Mouse (Mus musculus): ENCODE measurements around the gene Frmd3. TPM values are rescaled to one million over a fixed set of nuclear protein-coding genes. Genes with fewer than 3 reads are reported as not detected.

The Frmd3 gene
- polyA plus RNA-seq, 1 experiment from 2014 or later = 0.58 TPM

- Histone ChIP-seq H3K4me3 (no peak overlapping the region), H3K27me3 (ENCODE audit: insufficient read depth, poor library complexity, severe bottlenecking) (no peaks in the 10 kb centered on the region), H3K9me3 (no peaks in the 10 kb centered on the region), H3K36me3 (no peaks in the 10 kb centered on the region), H3K4me1 (no peaks in the 10 kb centered on the region), H3K27ac (no peak overlapping the region)
- no peak for DNase-seq (ENCODE audit: low spot score)
- 33% methylated on average over 3 of the region's 3 CpGs for WGBS
Measured at GRCm38 (mm10) chr4:74222360-74222759, 209.1 kb downstream of the Frmd3 start.

GRCm38 (mm10) chr4:74224210-74224609, 211.0 kb downstream of the Frmd3 start:
- no peaks in the 10 kb centered on the region for H3K36me3 ChIP-seq
- H3K27me3 ChIP-seq (ENCODE audit: insufficient read depth, poor library complexity, severe bottlenecking) = no peaks in the 10 kb centered on the region
- H3K4me3 ChIP-seq = no peak overlapping the region
- H3K27ac ChIP-seq = no peak overlapping the region
- H3K4me1 ChIP-seq = no peaks in the 10 kb centered on the region
- DNase-seq (ENCODE audit: low spot score) = no peak
- H3K9me3 ChIP-seq = no peaks in the 10 kb centered on the region
- 79% methylated on average over 2 of the region's 2 CpGs for WGBS

DNA sequence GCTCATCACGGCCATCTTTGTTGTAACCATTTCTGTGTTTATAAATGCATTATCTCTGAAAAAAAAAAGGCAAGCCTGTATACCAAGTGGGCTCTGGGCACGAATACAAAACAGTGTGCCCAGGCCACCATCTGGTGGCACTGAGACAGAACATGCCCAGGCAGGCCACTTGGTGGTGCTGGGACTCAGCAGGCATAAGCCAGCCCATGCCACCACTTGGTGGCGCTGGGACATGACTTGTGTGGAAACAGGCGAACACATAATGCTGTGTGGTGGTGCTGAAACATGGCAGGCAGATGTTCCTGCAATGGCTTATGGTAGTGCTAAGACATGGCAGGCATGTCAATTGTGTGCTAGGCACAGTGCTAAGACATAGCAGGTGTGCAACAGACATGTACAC, 217.8 kb downstream of the Frmd3 start:
- Histone ChIP-seq H3K27me3 (ENCODE audit: insufficient read depth, poor library complexity, severe bottlenecking) (no peaks in the 10 kb centered on the region), H3K36me3 (no peaks in the 10 kb centered on the region), H3K27ac (no peak overlapping the region), H3K4me3 (no peak overlapping the region), H3K9me3 (no peaks in the 10 kb centered on the region), H3K4me1 (no peaks in the 10 kb centered on the region)
- DNase-seq (ENCODE audit: low spot score) = no peak
- 74% methylated on average over 4 of the region's 4 CpGs for WGBS

DNA sequence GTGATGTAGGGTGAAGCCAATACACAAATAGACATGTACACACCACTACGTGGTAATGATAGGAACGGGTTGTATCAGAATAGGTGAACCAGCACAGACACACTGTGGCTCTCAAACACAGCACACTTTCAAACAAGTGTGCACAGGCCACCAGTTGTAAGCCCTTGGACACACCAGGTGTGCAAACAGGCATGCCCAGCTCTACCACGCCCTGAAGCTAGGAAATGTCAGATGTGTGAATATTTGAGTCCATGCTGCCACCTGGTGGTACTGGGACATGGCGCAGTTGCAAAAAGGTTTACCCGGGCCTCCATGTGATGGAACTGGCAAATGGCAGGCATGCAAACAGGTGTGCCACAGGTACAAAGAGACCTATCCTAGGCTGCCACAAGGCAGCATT, 218.2 kb downstream of the Frmd3 start:
- Histone ChIP-seq H3K27ac (no peak overlapping the region), H3K9me3 (no peaks in the 10 kb centered on the region), H3K4me3 (no peak overlapping the region), H3K4me1 (no peaks in the 10 kb centered on the region), H3K36me3 (no peaks in the 10 kb centered on the region), H3K27me3 (ENCODE audit: insufficient read depth, poor library complexity, severe bottlenecking) (no peaks in the 10 kb centered on the region)
- no peak for DNase-seq (ENCODE audit: low spot score)
- 73% methylated on average over 5 of the region's 5 CpGs for WGBS

- Histone ChIP-seq H3K27me3 (ENCODE audit: insufficient read depth, poor library complexity, severe bottlenecking) (no peaks in the 10 kb centered on the region), H3K27ac (no peak overlapping the region), H3K36me3 (no peaks in the 10 kb centered on the region), H3K4me3 (no peak overlapping the region), H3K9me3 (no peaks in the 10 kb centered on the region), H3K4me1 (no peaks in the 10 kb centered on the region)
- WGBS = 85% methylated on average over 3 of the region's 3 CpGs
- DNase-seq (ENCODE audit: low spot score) = no peak
Measured at GRCm38 (mm10) chr4:74233534-74233933, 220.3 kb downstream of the Frmd3 start.

- no peak for DNase-seq (ENCODE audit: low spot score)
- Histone ChIP-seq H3K27ac (no peak within 1 kb of the TSS), H3K9me3 (no peaks in the 10 kb centered on the region), H3K4me3 (no peak within 1 kb of the TSS), H3K4me1 (no peaks in the 10 kb centered on the region), H3K27me3 (ENCODE audit: insufficient read depth, poor library complexity, severe bottlenecking) (no peaks in the 10 kb centered on the region), H3K36me3 (no peaks in the 10 kb centered on the region)
- 81% methylated on average over 1 of the region's 1 CpGs for WGBS
Measured at GRCm38 (mm10) chr4:74242176-74242575, 228.9 kb downstream of the Frmd3 start, which contains the start of gene Kdm4c. Kdm4c (plus strand) TSS chr4:74242497.

Other genes starting within 250 kb of the Frmd3 start
- gene Rasef, start 222.4 kb upstream of the Frmd3 start, polyA plus RNA-seq (2016; fragmentation: Nextera tagmentation; extraction: Ambion mirVana) = 0.99 and 1.2 TPM in 2 replicates
- gene Gm11758, start 137.2 kb upstream of the Frmd3 start, polyA plus RNA-seq (2016; fragmentation: Nextera tagmentation; extraction: Ambion mirVana) = not detected in 2 replicates
- not detected in 2 replicates for gene Gm11757, start 122.3 kb upstream of the Frmd3 start, polyA plus RNA-seq (2016; fragmentation: Nextera tagmentation; extraction: Ambion mirVana)
- not detected in 2 replicates for gene Gm13871, start 107.5 kb upstream of the Frmd3 start, polyA plus RNA-seq (2016; fragmentation: Nextera tagmentation; extraction: Ambion mirVana)
- not detected in 2 replicates for gene Gm11756, start 92.7 kb upstream of the Frmd3 start, polyA plus RNA-seq (2016; fragmentation: Nextera tagmentation; extraction: Ambion mirVana)
- not detected in 2 replicates for gene 2310002L09Rik, start 62.6 kb upstream of the Frmd3 start, polyA plus RNA-seq (2016; fragmentation: Nextera tagmentation; extraction: Ambion mirVana)
- gene Kdm4c, start 229.1 kb downstream of the Frmd3 start, polyA plus RNA-seq (2016; fragmentation: Nextera tagmentation; extraction: Ambion mirVana) = 7.9 and 10.9 TPM in 2 replicates